Mouse (Mus musculus): ENCODE data around the gene S100a3. TPM values are rescaled to one million over a fixed set of nuclear protein-coding genes. Genes with fewer than 3 reads are reported as not detected.

The S100a3 gene
- polyA plus RNA-seq, 1 experiment from 2014 or later: not detected

DNA sequence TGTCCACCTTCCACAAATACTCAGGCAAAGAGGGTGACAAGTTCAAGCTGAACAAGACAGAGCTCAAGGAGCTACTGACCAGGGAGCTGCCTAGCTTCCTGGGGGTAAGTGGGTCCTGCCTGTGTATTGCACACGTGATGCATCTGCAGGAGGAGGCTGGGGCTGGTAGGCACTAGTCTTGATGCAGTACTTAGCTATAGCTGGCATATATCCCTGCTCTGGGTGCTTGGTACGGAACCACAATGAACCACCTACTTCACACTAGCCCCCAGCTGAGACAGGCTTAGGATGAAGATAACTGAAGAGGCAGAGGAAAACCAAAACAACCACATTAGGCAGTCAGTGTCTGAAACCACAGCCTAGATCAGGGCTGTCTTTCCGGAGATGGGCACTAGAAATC lies 44.7 kb downstream of the S100a3 start:
- Histone ChIP-seq H3K4me2 (replicated peaks) (no peak overlapping the region), H3K9me3 (no peaks in the 10 kb centered on the region), H3K9ac (no peak overlapping the region), H3K27ac (peak overlapping the region; percentile 90), H3K4me1 (peaks cover 30% of the 10 kb centered on the region), H3K27me3 (no peaks in the 10 kb centered on the region), H3K36me3 (no peaks in the 10 kb centered on the region), H3K4me3 (no peak overlapping the region)
- WGBS: 65% methylated on average over 3 of the region's 3 CpGs
- ATAC-seq (ENCODE audit: insufficient number of reproducible peaks, insufficient read depth, low FRiP score, low TSS enrichment): no peak

DNA sequence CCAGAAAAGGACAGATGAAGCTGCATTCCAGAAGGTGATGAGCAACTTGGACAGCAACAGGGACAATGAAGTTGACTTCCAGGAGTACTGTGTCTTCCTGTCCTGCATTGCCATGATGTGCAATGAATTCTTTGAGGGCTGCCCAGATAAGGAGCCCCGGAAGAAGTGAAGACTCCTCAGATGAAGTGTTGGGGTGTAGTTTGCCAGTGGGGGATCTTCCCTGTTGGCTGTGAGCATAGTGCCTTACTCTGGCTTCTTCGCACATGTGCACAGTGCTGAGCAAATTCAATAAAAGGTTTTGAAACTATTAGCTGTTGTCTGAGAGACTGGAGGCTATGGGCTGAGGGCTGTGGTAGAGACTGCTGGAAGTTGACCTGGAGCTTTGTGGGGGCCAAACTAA lies 45.4 kb downstream of the S100a3 start:
- peaks cover 33% of the 10 kb centered on the region for H3K4me1 ChIP-seq
- no peaks in the 10 kb centered on the region for H3K27me3 ChIP-seq
- no peak overlapping the region for H3K4me2 ChIP-seq (replicated peaks)
- no peaks in the 10 kb centered on the region for H3K9me3 ChIP-seq
- H3K36me3 ChIP-seq: no peaks in the 10 kb centered on the region
- ATAC-seq (ENCODE audit: insufficient number of reproducible peaks, insufficient read depth, low FRiP score, low TSS enrichment): no peak
- WGBS: 59% methylated on average over 2 of the region's 2 CpGs
- H3K27ac ChIP-seq: peak overlapping the region; percentile 90
- no peak overlapping the region for H3K9ac ChIP-seq
- no peak overlapping the region for H3K4me3 ChIP-seq

DNA sequence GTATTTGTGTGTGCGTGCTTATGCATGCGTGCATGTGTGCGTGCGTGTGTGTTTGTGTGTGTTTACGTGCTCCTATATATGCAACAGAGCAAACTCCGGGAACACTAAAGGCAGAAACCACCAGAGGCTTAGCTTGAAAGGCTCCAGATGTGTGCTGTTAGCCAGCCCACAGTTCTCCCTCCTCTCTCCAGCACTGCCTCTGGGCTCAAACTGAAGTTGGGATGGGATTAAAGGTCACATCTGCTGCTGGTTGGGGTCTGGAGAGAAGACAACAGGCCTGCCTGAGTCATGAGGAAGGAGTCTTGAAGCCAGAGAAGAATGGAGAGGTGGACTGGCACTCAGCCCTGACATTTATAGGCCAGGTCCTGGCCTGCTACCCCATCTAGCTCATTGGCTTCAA lies 45.8 kb downstream of the S100a3 start:
- no peaks in the 10 kb centered on the region for H3K36me3 ChIP-seq
- no peak overlapping the region for H3K4me2 ChIP-seq (replicated peaks)
- WGBS: 47% methylated on average over 6 of the region's 6 CpGs
- no peaks in the 10 kb centered on the region for H3K27me3 ChIP-seq
- H3K9me3 ChIP-seq: no peaks in the 10 kb centered on the region
- no peak overlapping the region for H3K9ac ChIP-seq
- peak overlapping the region; percentile 90 for H3K27ac ChIP-seq
- no peak overlapping the region for H3K4me3 ChIP-seq
- peak; percentile 42; the same call in 1 of the 2 replicates for ATAC-seq (ENCODE audit: insufficient number of reproducible peaks, insufficient read depth, low FRiP score, low TSS enrichment)
- peaks cover 35% of the 10 kb centered on the region for H3K4me1 ChIP-seq

DNA sequence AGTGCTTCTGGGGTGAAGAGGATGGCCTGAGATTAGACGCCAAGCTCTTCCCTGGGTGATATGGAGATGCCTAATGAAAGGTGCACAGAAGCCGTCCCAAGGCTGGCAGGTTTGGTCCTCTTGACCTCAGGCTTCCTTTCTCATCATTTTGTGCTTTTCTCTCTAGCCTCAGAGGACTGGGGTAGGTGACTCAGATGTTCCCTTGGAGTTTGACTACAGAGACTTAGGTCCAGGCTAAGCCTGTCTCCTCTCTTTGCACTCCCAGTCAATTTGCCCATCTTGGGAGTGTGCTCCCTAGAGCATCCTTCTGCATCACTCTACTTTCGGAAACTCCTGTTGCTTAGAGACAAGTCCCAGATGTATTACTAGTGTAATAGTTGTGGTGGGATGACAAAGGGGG lies 47.0 kb downstream of the S100a3 start:
- Histone ChIP-seq H3K9me3 (no peaks in the 10 kb centered on the region), H3K4me3 (no peak overlapping the region), H3K36me3 (no peaks in the 10 kb centered on the region), H3K27ac (no peak overlapping the region), H3K4me1 (peaks cover 35% of the 10 kb centered on the region), H3K27me3 (no peaks in the 10 kb centered on the region), H3K4me2 (replicated peaks) (no peak overlapping the region), H3K9ac (no peak overlapping the region)
- 83% methylated on average over 3 of the region's 3 CpGs for WGBS
- no peak for ATAC-seq (ENCODE audit: insufficient number of reproducible peaks, insufficient read depth, low FRiP score, low TSS enrichment)

DNA sequence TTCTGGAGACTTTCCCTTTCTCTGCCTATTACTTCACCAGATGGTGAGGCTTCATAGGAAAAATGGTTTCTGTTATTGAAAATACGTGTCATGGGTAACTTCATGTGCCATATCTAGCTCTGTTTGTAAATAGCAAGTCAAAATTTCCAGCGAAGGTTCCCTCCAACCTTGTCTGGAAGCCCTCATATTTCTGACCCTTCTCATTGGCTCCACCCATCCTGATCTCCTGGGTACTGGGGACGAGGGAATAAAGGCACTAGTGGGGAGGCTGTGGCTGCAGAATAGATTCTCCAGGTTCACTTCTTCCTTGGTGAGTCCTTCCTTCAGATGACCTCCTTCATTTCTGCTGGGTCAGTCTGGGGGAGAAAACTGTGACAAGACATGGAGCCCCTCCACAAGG lies 47.8 kb downstream of the S100a3 start, which contains the start of gene S100a5:
Gene S100a5, plus strand, starts transcription at position 301 of the 400 bp plus-strand sequence.
- peaks cover 40% of the 10 kb centered on the region for H3K4me1 ChIP-seq
- H3K27me3 ChIP-seq: 0 out of 2 replicates have a peak, but pooled peaks cover 2% of the 10 kb centered on the region
- no peaks in the 10 kb centered on the region for H3K36me3 ChIP-seq
- no peak within 1 kb of the TSS for H3K4me3 ChIP-seq
- H3K4me2 ChIP-seq (replicated peaks): no peak within 1 kb of the TSS
- WGBS: 63% methylated on average over 3 of the region's 3 CpGs
- no peaks in the 10 kb centered on the region for H3K9me3 ChIP-seq
- no peak within 1 kb of the TSS for H3K9ac ChIP-seq
- no peak within 1 kb of the TSS for H3K27ac ChIP-seq
- no peak for ATAC-seq (ENCODE audit: insufficient number of reproducible peaks, insufficient read depth, low FRiP score, low TSS enrichment)

DNA sequence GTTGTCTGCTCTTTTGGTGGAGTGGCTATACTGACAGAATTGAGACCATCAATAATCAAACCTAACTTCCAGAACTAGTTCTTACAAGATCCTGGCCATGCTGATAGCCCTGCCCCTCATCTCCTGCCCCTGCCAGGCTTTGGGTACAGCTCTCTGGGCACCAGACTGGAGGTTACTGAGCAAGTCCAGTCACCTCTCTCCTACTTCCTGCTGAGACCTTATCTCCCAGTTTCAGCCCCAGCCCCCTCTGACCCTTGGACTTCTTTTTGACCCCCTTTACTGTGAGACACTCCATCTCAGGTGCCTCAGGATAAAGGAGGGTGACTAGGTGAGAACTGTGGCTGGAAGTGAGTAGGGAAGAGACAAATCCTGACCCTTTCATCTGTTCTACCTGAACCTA lies 48.7 kb downstream of the S100a3 start:
- ATAC-seq (ENCODE audit: insufficient number of reproducible peaks, insufficient read depth, low FRiP score, low TSS enrichment): no peak
- Histone ChIP-seq H3K4me3 (no peak overlapping the region), H3K9ac (no peak overlapping the region), H3K27me3 (peaks cover 2% of the 10 kb centered on the region; the same call in 1 of the 2 replicates), H3K27ac (no peak overlapping the region), H3K9me3 (no peaks in the 10 kb centered on the region), H3K36me3 (no peaks in the 10 kb centered on the region), H3K4me1 (peaks cover 41% of the 10 kb centered on the region), H3K4me2 (replicated peaks) (no peak overlapping the region)

DNA sequence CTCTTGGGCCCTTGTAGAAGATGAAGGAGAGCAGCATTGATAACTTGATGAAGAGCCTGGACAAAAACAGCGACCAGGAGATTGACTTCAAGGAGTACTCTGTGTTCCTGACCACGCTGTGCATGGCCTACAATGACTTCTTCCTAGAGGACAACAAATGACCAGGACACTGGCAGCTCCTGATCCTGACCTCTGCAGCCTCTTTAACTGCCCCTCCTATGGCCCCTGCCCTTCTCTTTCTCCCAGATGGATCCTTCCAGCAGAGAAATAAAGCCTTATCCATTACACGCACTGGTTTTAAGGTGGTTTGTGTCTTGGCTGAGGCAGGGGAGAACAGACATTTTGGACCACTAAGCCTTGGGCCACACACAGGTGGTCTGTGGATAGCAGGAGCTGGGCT lies 51.1 kb downstream of the S100a3 start:
- H3K27me3 ChIP-seq: peaks cover 2% of the 10 kb centered on the region; the same call in 1 of the 2 replicates
- no peak overlapping the region for H3K9ac ChIP-seq
- ATAC-seq (ENCODE audit: insufficient number of reproducible peaks, insufficient read depth, low FRiP score, low TSS enrichment): no peak
- WGBS: 92% methylated on average over 3 of the region's 3 CpGs
- no peak overlapping the region for H3K4me3 ChIP-seq
- H3K4me1 ChIP-seq: peaks cover 23% of the 10 kb centered on the region; the same call in 1 of the 2 replicates
- no peak overlapping the region for H3K27ac ChIP-seq
- H3K9me3 ChIP-seq: no peaks in the 10 kb centered on the region
- H3K36me3 ChIP-seq: no peaks in the 10 kb centered on the region
- H3K4me2 ChIP-seq (replicated peaks): no peak overlapping the region

DNA sequence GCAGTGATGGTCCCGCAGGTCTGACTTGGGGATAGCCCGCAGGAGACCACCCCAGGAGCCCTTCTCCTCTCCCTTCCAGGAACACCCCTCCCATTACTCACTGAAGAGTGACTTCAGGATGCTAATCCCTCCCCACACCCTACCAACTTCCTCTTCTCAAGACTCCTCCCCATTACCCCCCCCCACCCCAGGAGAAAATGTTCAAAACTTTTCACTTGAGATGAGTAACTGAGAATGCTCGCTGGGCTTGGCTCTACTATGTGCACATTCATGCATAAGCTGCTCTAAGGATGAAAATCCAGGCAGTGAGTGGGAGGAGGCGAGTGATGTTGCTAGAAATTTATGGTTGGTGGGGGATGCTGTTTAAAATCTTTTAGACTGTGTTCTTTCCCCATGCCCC lies 51.7 kb downstream of the S100a3 start:
- no peaks in the 10 kb centered on the region for H3K9me3 ChIP-seq
- H3K4me1 ChIP-seq: peaks cover 23% of the 10 kb centered on the region; the same call in 1 of the 2 replicates
- no peak overlapping the region for H3K4me3 ChIP-seq
- ATAC-seq (ENCODE audit: insufficient number of reproducible peaks, insufficient read depth, low FRiP score, low TSS enrichment): no peak
- peaks cover 2% of the 10 kb centered on the region; the same call in 1 of the 2 replicates for H3K27me3 ChIP-seq
- no peaks in the 10 kb centered on the region for H3K36me3 ChIP-seq
- 72% methylated on average over 4 of the region's 4 CpGs for WGBS
- no peak overlapping the region for H3K9ac ChIP-seq
- no peak overlapping the region for H3K4me2 ChIP-seq (replicated peaks)
- no peak overlapping the region for H3K27ac ChIP-seq

DNA sequence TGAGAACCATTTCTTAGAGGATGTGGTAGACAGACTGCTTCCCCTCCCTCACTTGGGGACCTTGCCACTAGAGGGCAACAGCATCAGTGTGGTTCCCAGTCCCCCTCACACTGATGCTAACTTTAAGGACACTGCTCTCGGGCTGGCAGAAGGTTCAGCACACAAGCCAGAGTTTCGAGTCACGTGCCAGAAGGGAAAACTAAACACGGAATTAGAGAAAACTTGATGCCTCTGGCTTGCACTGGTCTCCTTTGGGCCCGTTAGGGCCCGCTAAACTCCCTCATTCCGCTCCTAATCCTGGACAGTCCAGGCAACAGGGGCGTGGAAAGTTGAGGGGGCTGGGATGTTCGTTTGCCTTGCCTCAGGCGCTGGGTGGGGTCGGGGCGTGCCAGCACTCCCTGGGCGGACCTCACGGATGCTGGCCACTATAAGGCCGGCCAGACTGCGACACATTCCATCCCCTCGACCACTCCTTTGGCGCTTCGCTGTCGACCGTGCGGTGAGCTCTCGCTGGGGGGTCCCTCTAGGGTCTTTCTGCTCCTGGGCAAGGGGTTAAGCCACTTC lies 52.4 kb downstream of the S100a3 start, which contains the start of gene S100a6:
Gene S100a6, plus strand, starts transcription at position 155 of the 564 bp plus-strand sequence.
- under 1% methylated on average over 23 of the region's 23 CpGs for WGBS
- Histone ChIP-seq H3K4me1 (peaks cover 23% of the 10 kb centered on the region; the same call in 1 of the 2 replicates), H3K27me3 (peaks cover 2% of the 10 kb centered on the region; the same call in 1 of the 2 replicates), H3K9ac (peak within 1 kb of the TSS; percentile 31), H3K9me3 (no peaks in the 10 kb centered on the region), H3K4me2 (replicated peaks) (peak within 1 kb of the TSS; percentile 60), H3K36me3 (no peaks in the 10 kb centered on the region), H3K27ac (no peak within 1 kb of the TSS), H3K4me3 (peak within 1 kb of the TSS; percentile 31)
- peak; percentile 49; the same call in 1 of the 2 replicates for ATAC-seq (ENCODE audit: insufficient number of reproducible peaks, insufficient read depth, low FRiP score, low TSS enrichment)

DNA sequence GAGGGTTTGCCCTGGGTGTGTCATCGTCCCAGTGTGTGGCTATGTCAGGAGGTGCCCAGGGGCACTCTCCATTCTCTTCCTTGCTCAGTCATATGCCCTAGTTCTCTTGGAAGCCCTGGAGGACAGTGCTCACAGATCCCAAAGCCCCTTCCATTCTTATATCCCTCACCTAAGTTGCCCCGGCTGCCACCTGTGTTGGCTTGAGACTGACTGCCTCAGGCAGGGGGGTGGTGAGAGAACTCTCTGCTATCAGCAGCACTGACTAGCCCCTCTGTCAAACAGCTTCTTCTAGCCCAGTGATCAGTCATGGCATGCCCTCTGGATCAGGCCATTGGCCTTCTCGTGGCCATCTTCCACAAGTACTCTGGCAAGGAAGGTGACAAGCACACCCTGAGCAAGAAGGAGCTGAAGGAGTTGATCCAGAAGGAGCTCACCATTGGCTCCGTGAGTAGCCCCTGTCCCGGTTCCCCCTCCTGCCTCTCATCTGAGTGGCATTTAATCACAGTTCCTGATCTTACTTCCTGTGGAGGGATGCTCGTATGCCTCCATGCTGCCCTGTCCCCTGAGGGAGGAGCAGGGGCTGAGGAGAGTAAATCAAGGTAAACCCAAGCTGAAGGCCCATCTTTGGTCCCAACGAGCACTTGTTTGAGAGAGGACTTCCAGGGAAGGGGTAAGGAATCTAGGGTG lies 53.2 kb downstream of the S100a3 start:
- Histone ChIP-seq H3K4me3 (0 out of 2 replicates have a peak overlapping the region, but pooled peaks have one; percentile 31), H3K9ac (no peak overlapping the region)
- WGBS: 50% methylated on average over 7 of the region's 7 CpGs

DNA sequence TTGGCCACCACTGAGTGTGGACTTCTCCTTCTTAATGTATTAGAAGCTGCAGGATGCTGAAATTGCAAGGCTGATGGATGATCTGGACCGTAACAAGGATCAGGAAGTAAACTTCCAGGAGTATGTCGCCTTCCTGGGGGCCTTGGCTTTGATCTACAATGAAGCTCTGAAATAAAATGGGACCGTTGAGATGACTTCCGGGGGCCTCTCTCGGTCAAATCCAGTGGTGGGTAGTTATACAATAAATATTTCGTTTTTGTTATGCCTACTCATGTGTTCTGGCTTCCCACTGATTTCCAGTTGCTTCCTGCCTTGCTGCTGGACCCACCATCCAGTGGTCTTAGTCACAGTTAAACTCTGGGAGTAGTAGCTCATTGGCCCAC lies 53.8 kb downstream of the S100a3 start:
- Histone ChIP-seq H3K4me3 (no peak overlapping the region), H3K4me1 (peaks cover 23% of the 10 kb centered on the region; the same call in 1 of the 2 replicates), H3K27me3 (peaks cover 2% of the 10 kb centered on the region; the same call in 1 of the 2 replicates), H3K4me2 (replicated peaks) (no peak overlapping the region), H3K9me3 (no peaks in the 10 kb centered on the region), H3K27ac (no peak overlapping the region), H3K36me3 (no peaks in the 10 kb centered on the region), H3K9ac (no peak overlapping the region)
- WGBS: 85% methylated on average over 6 of the region's 6 CpGs
- no peak for ATAC-seq (ENCODE audit: insufficient number of reproducible peaks, insufficient read depth, low FRiP score, low TSS enrichment)

More for the DNA sequence above, 53.2 kb downstream of the S100a3 start:
- H3K9me3 ChIP-seq: no peaks in the 10 kb centered on the region
- ATAC-seq (ENCODE audit: insufficient number of reproducible peaks, insufficient read depth, low FRiP score, low TSS enrichment): no peak
- H3K27ac ChIP-seq: no peak overlapping the region
- peaks cover 23% of the 10 kb centered on the region; the same call in 1 of the 2 replicates for H3K4me1 ChIP-seq
- H3K36me3 ChIP-seq: no peaks in the 10 kb centered on the region
- H3K27me3 ChIP-seq: peaks cover 2% of the 10 kb centered on the region; the same call in 1 of the 2 replicates
- peak overlapping the region; percentile 60 for H3K4me2 ChIP-seq (replicated peaks)

All from embryonic facial prominence, embryonic 12.5 days (tissue).